Mouse (Mus musculus): ENCODE results near the gene Cabp2. TPM values are rescaled to one million over a fixed set of nuclear protein-coding genes. Genes with fewer than 3 reads are reported as not detected.

The Cabp2 gene
- 118 TPM for polyA plus RNA-seq (2015; fragmentation: Illumina TruSeq; extraction: RNeasy Lipid Tissue Mini Kit (QIAGEN cat#74804); ENCODE audit: insufficient read depth, low read depth, low replicate concordance)

DNA sequence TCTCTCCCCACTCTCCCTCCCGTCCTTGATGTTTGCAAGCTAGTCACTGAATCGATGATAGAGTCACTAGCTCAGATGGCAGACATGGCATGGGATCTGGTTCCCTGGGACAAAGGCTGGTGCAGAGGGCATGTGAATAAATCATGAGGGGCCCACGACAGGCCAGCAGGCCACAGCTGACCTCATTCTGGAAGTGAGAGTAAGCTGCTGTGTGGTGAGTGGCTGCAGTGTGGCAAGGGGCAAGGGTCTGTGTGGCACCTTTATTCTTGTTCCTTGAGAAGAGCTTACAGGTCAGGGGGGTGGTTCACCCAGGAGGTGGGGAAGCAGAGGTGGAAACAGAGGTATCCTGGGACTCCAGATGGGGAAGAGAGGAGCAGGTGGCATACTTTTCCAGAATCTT lies at the start of gene Cabp2:
TSS of gene Cabp2 (plus strand) at position 185 of the 400 bp plus-strand sequence.

GRCm38 (mm10) chr19:4037788-4038232 lies 43.6 kb upstream of the Cabp2 start, which contains the start of gene Gstp1:
Gene Gstp1, minus strand, starts transcription at chr19:4037985.

DNA sequence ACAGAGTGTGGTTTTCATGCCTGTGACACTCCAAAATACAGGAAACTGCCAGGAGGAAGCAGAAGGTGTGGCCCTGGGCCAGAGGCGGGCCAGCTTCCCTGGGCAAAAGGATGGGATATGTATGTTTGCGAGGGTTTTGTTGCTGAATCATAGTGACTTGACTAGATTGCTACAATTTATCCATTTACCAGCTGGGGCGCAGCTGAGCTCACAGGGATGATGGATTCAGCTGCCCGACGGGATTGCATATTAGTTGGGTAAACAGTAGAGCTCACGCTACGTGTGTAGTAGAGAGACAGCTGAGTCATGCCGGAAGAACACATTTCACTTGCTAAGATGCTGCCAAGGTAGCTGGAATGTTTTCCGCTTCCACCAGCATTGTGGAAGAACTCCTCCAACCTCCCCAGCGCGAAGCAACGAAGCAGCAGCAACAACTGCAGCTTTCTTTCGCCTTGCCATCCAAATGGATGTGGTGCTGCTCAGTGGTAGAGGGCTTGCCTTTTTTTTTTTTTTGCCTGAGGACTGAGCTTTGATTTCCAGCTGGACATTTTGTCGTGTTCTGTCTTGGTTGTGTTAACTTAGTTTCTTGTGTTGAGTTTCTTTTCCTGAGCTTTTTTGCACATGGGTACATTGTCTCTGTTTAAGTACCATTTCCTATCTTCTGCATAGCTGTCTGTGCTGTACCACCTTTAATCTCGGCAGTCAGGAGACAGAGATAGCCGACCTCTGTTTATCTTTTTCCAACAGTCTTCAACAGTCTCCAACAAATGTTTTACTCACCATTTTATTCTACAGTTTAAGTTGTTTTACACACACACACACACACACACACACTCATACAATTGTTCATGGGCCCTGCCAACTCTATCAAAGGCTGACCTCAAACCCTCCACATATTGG lies 35.2 kb upstream of the Cabp2 start, which contains the start of gene Gstp2:
TSS of gene Gstp2 (minus strand) at position 58 of the 900 bp plus-strand sequence.

GRCm38 (mm10) chr19:4059069-4059740 lies 22.2 kb upstream of the Cabp2 start, which contains the start of gene Gstp3:
Gene Gstp3, minus strand, starts transcription at chr19:4059569.

DNA sequence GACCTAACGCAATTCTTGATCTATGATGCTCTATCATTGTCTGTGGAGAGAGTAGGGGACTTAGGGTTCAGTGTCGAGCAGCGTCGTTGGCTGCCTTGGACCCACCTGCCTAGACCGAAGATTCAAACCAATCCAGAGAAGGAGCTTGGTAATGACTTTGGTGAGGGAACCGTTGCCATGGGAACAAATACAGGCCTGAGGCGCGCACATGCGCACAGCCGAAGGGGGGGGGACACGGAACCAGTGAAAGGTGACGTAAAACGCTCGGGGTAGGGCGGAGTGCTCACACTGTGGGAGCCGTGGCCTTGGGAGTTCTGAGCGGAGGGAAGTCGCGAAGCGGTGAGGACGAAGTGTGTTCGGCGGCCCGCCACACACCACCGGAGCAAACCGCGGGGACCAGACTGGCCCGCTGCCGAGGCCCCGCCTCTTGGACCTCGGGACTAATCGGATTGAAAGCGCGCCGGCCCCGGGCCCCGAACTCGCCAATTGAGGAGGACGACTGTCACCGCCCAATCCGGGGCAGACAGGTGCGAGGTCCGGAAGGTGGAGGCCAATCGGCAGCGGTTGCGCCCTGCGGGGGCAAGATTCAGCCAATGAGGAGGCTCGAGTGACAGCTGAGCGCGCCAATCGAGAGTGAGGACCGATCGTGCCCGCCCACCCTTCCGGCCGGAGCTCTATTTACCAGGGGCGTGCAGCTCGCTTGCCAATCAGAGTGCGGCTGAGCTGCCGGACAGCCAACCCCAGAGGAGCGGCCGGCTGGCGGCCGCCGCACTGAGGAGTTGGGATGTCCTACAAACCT lies 15.5 kb downstream of the Cabp2 start, which contains the start of gene Cdk2ap2:
TSS of gene Cdk2ap2 (plus strand) at position 541 of the 799 bp plus-strand sequence.

DNA sequence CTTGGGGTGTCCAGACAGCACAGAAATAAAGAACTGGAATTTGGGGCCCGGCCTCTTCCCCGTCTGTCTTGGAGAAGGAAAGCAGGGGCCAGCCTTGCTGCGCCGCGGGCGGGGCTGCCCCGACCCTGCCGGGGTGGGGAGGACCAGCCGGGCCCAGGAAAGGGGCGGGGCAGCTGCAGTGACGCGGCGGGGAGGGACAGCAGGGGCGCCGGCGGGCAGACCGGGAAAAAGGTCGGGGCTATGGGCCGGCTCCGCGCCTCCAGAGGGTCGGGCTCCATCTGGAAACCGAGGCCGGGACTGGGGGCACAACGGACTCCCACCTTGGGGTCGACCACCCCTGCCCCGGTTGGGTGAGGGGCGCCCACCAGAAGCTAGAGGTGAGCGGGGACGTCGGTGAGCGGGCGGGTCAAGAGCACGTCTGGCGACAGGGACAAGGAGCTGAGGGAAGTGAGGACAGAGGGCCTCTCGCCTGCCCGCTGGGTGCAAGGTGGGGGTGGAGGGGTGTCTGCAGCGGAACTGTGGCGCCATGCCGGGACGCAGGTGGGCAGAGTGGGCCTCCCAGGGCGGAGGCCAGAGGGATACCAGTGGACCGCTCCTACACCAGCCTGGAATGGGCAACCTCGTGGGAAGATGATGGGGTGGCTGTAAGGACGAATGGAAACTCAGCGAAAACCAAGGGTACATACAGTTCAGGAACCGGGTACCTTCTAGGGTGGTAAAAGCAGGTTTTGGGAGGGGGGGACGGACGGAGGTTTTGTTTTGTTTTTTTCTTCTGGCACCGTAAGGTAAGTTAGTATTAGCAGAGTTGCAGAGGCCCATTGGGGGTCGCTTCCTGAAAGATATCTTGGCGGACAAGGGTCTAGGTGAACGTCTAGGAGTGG lies 18.7 kb downstream of the Cabp2 start, which contains the start of gene Pitpnm1:
TSS of gene Pitpnm1 (plus strand) at position 162 of the 881 bp plus-strand sequence.

GRCm38 (mm10) chr19:4125741-4126696 lies 44.6 kb downstream of the Cabp2 start, which contains the start of gene Aip:
Gene Aip, minus strand, starts transcription at chr19:4125858.

Other genes starting within 250 kb of the Cabp2 start
- 61.3 TPM for gene Chka, start 229.8 kb upstream of the Cabp2 start, polyA plus RNA-seq (2015; fragmentation: Illumina TruSeq; extraction: RNeasy Lipid Tissue Mini Kit (QIAGEN cat#74804); ENCODE audit: insufficient read depth, low read depth, low replicate concordance)
- gene Tcirg1, start 174.4 kb upstream of the Cabp2 start, polyA plus RNA-seq (2015; fragmentation: Illumina TruSeq; extraction: RNeasy Lipid Tissue Mini Kit (QIAGEN cat#74804); ENCODE audit: insufficient read depth, low read depth, low replicate concordance) = 67.9 TPM
- 32.0 TPM for gene Ndufs8, start 168.8 kb upstream of the Cabp2 start, polyA plus RNA-seq (2015; fragmentation: Illumina TruSeq; extraction: RNeasy Lipid Tissue Mini Kit (QIAGEN cat#74804); ENCODE audit: insufficient read depth, low read depth, low replicate concordance)
- 1.7 TPM for gene Aldh3b1, start 151.8 kb upstream of the Cabp2 start, polyA plus RNA-seq (2015; fragmentation: Illumina TruSeq; extraction: RNeasy Lipid Tissue Mini Kit (QIAGEN cat#74804); ENCODE audit: insufficient read depth, low read depth, low replicate concordance)
- gene Unc93b1, start 146.4 kb upstream of the Cabp2 start, polyA plus RNA-seq (2015; fragmentation: Illumina TruSeq; extraction: RNeasy Lipid Tissue Mini Kit (QIAGEN cat#74804); ENCODE audit: insufficient read depth, low read depth, low replicate concordance) = 16.7 TPM
- not detected for gene Aldh3b3, start 122.9 kb upstream of the Cabp2 start, polyA plus RNA-seq (2015; fragmentation: Illumina TruSeq; extraction: RNeasy Lipid Tissue Mini Kit (QIAGEN cat#74804); ENCODE audit: insufficient read depth, low read depth, low replicate concordance)
- 0.63 TPM for gene Aldh3b2, start 109.2 kb upstream of the Cabp2 start, polyA plus RNA-seq (2015; fragmentation: Illumina TruSeq; extraction: RNeasy Lipid Tissue Mini Kit (QIAGEN cat#74804); ENCODE audit: insufficient read depth, low read depth, low replicate concordance)
- gene Acy3, start 95.0 kb upstream of the Cabp2 start, polyA plus RNA-seq (2015; fragmentation: Illumina TruSeq; extraction: RNeasy Lipid Tissue Mini Kit (QIAGEN cat#74804); ENCODE audit: insufficient read depth, low read depth, low replicate concordance) = 3.5 TPM
- gene Tbx10, start 88.8 kb upstream of the Cabp2 start, polyA plus RNA-seq (2015; fragmentation: Illumina TruSeq; extraction: RNeasy Lipid Tissue Mini Kit (QIAGEN cat#74804); ENCODE audit: insufficient read depth, low read depth, low replicate concordance) = not detected
- gene Nudt8, start 81.0 kb upstream of the Cabp2 start, polyA plus RNA-seq (2015; fragmentation: Illumina TruSeq; extraction: RNeasy Lipid Tissue Mini Kit (QIAGEN cat#74804); ENCODE audit: insufficient read depth, low read depth, low replicate concordance) = 9.6 TPM
- 0.68 TPM for gene Gm49405, start 81.0 kb upstream of the Cabp2 start, polyA plus RNA-seq (2015; fragmentation: Illumina TruSeq; extraction: RNeasy Lipid Tissue Mini Kit (QIAGEN cat#74804); ENCODE audit: insufficient read depth, low read depth, low replicate concordance)
- 5.5 TPM for gene Doc2g, start 78.3 kb upstream of the Cabp2 start, polyA plus RNA-seq (2015; fragmentation: Illumina TruSeq; extraction: RNeasy Lipid Tissue Mini Kit (QIAGEN cat#74804); ENCODE audit: insufficient read depth, low read depth, low replicate concordance)
- gene Ndufv1, start 68.8 kb upstream of the Cabp2 start, polyA plus RNA-seq (2015; fragmentation: Illumina TruSeq; extraction: RNeasy Lipid Tissue Mini Kit (QIAGEN cat#74804); ENCODE audit: insufficient read depth, low read depth, low replicate concordance) = 42.7 TPM
- 449 TPM for gene Gstp1, start 43.6 kb upstream of the Cabp2 start, polyA plus RNA-seq (2015; fragmentation: Illumina TruSeq; extraction: RNeasy Lipid Tissue Mini Kit (QIAGEN cat#74804); ENCODE audit: insufficient read depth, low read depth, low replicate concordance)
- 112 TPM for gene Gstp2, start 35.6 kb upstream of the Cabp2 start, polyA plus RNA-seq (2015; fragmentation: Illumina TruSeq; extraction: RNeasy Lipid Tissue Mini Kit (QIAGEN cat#74804); ENCODE audit: insufficient read depth, low read depth, low replicate concordance)
- gene Gstp3, start 22.0 kb upstream of the Cabp2 start, polyA plus RNA-seq (2015; fragmentation: Illumina TruSeq; extraction: RNeasy Lipid Tissue Mini Kit (QIAGEN cat#74804); ENCODE audit: insufficient read depth, low read depth, low replicate concordance) = not detected
- 35.8 TPM for gene Cdk2ap2, start 15.6 kb downstream of the Cabp2 start, polyA plus RNA-seq (2015; fragmentation: Illumina TruSeq; extraction: RNeasy Lipid Tissue Mini Kit (QIAGEN cat#74804); ENCODE audit: insufficient read depth, low read depth, low replicate concordance)
- gene Pitpnm1, start 18.4 kb downstream of the Cabp2 start, polyA plus RNA-seq (2015; fragmentation: Illumina TruSeq; extraction: RNeasy Lipid Tissue Mini Kit (QIAGEN cat#74804); ENCODE audit: insufficient read depth, low read depth, low replicate concordance) = 10.6 TPM
- gene Aip, start 44.3 kb downstream of the Cabp2 start, polyA plus RNA-seq (2015; fragmentation: Illumina TruSeq; extraction: RNeasy Lipid Tissue Mini Kit (QIAGEN cat#74804); ENCODE audit: insufficient read depth, low read depth, low replicate concordance) = 19.1 TPM
- not detected for gene Gpr152, start 58.2 kb downstream of the Cabp2 start, polyA plus RNA-seq (2015; fragmentation: Illumina TruSeq; extraction: RNeasy Lipid Tissue Mini Kit (QIAGEN cat#74804); ENCODE audit: insufficient read depth, low read depth, low replicate concordance)
- gene Cabp4, start 62.5 kb downstream of the Cabp2 start, polyA plus RNA-seq (2015; fragmentation: Illumina TruSeq; extraction: RNeasy Lipid Tissue Mini Kit (QIAGEN cat#74804); ENCODE audit: insufficient read depth, low read depth, low replicate concordance) = not detected
- gene Coro1b, start 67.0 kb downstream of the Cabp2 start, polyA plus RNA-seq (2015; fragmentation: Illumina TruSeq; extraction: RNeasy Lipid Tissue Mini Kit (QIAGEN cat#74804); ENCODE audit: insufficient read depth, low read depth, low replicate concordance) = 31.1 TPM
- 8.4 TPM for gene Ptprcap, start 72.0 kb downstream of the Cabp2 start, polyA plus RNA-seq (2015; fragmentation: Illumina TruSeq; extraction: RNeasy Lipid Tissue Mini Kit (QIAGEN cat#74804); ENCODE audit: insufficient read depth, low read depth, low replicate concordance)
- gene Rps6kb2, start 81.8 kb downstream of the Cabp2 start, polyA plus RNA-seq (2015; fragmentation: Illumina TruSeq; extraction: RNeasy Lipid Tissue Mini Kit (QIAGEN cat#74804); ENCODE audit: insufficient read depth, low read depth, low replicate concordance) = 31.4 TPM
- 1.00 TPM for gene Carns1, start 93.9 kb downstream of the Cabp2 start, polyA plus RNA-seq (2015; fragmentation: Illumina TruSeq; extraction: RNeasy Lipid Tissue Mini Kit (QIAGEN cat#74804); ENCODE audit: insufficient read depth, low read depth, low replicate concordance)
- gene Tbc1d10c, start 109.7 kb downstream of the Cabp2 start, polyA plus RNA-seq (2015; fragmentation: Illumina TruSeq; extraction: RNeasy Lipid Tissue Mini Kit (QIAGEN cat#74804); ENCODE audit: insufficient read depth, low read depth, low replicate concordance) = 0.87 TPM
- 54.4 TPM for gene Ppp1ca, start 110.5 kb downstream of the Cabp2 start, polyA plus RNA-seq (2015; fragmentation: Illumina TruSeq; extraction: RNeasy Lipid Tissue Mini Kit (QIAGEN cat#74804); ENCODE audit: insufficient read depth, low read depth, low replicate concordance)
- gene Rad9a, start 120.1 kb downstream of the Cabp2 start, polyA plus RNA-seq (2015; fragmentation: Illumina TruSeq; extraction: RNeasy Lipid Tissue Mini Kit (QIAGEN cat#74804); ENCODE audit: insufficient read depth, low read depth, low replicate concordance) = 2.1 TPM
- 2.8 TPM for gene Clcf1, start 132.7 kb downstream of the Cabp2 start, polyA plus RNA-seq (2015; fragmentation: Illumina TruSeq; extraction: RNeasy Lipid Tissue Mini Kit (QIAGEN cat#74804); ENCODE audit: insufficient read depth, low read depth, low replicate concordance)
- not detected for gene AC109138.7, start 132.8 kb downstream of the Cabp2 start, polyA plus RNA-seq (2015; fragmentation: Illumina TruSeq; extraction: RNeasy Lipid Tissue Mini Kit (QIAGEN cat#74804); ENCODE audit: insufficient read depth, low read depth, low replicate concordance)
- 14.6 TPM for gene Pold4, start 150.3 kb downstream of the Cabp2 start, polyA plus RNA-seq (2015; fragmentation: Illumina TruSeq; extraction: RNeasy Lipid Tissue Mini Kit (QIAGEN cat#74804); ENCODE audit: insufficient read depth, low read depth, low replicate concordance)
- gene Ssh3, start 187.6 kb downstream of the Cabp2 start, polyA plus RNA-seq (2015; fragmentation: Illumina TruSeq; extraction: RNeasy Lipid Tissue Mini Kit (QIAGEN cat#74804); ENCODE audit: insufficient read depth, low read depth, low replicate concordance) = 23.7 TPM
- gene Ankrd13d, start 201.6 kb downstream of the Cabp2 start, polyA plus RNA-seq (2015; fragmentation: Illumina TruSeq; extraction: RNeasy Lipid Tissue Mini Kit (QIAGEN cat#74804); ENCODE audit: insufficient read depth, low read depth, low replicate concordance) = 1.0 TPM
- gene Grk2, start 224.6 kb downstream of the Cabp2 start, polyA plus RNA-seq (2015; fragmentation: Illumina TruSeq; extraction: RNeasy Lipid Tissue Mini Kit (QIAGEN cat#74804); ENCODE audit: insufficient read depth, low read depth, low replicate concordance) = 33.0 TPM